Mouse (Mus musculus): ENCODE data around the gene Golga5. TPM values are rescaled to one million over a fixed set of nuclear protein-coding genes. Genes with fewer than 3 reads are reported as not detected.

Golga5 gene
- polyA plus RNA-seq, 1 experiment from 2014 or later = 26.5 TPM

GRCm38 (mm10) chr12:102524760-102525159 lies 55.8 kb downstream of the Golga5 start:
- 0 out of 2 replicates have a peak, but pooled peaks cover 6% of the 10 kb centered on the region for H3K4me1 ChIP-seq (replicated peaks)
- H3K27ac ChIP-seq = no peak overlapping the region
- no peaks in the 10 kb centered on the region for H3K9me3 ChIP-seq
- DNase-seq (ENCODE audit: low spot score) = peak; percentile 33
- no peaks in the 10 kb centered on the region for H3K36me3 ChIP-seq
- no peak overlapping the region for H3K4me3 ChIP-seq
- H3K27me3 ChIP-seq (ENCODE audit: insufficient read depth, poor library complexity, severe bottlenecking) = no peaks in the 10 kb centered on the region; the same call in 1 of the 2 replicates
- WGBS = 26% methylated on average over 6 of the region's 6 CpGs

DNA sequence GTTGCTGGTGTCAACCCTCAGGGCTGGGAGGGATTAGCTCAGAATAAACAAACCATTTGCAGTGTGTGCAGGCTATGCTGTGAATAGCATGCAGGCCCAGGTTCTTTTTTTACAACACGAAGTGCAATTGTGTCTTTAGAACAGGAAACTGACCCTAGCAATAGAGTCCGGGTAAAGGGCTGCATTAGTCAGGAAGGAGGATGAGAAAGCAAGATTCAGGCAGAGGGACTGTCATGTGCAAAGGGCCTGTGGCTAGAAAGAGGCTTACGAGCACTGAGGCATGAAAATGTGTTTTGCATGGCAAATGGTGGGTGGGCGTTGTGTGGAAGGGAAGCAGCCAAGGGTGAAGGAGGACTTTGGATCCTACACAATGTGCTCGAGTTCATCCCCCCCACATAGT lies 59.1 kb downstream of the Golga5 start:
- Histone ChIP-seq H3K27me3 (ENCODE audit: insufficient read depth, poor library complexity, severe bottlenecking) (no peaks in the 10 kb centered on the region; the same call in 1 of the 2 replicates), H3K27ac (no peak overlapping the region), H3K4me1 (replicated peaks) (no peaks in the 10 kb centered on the region), H3K9me3 (no peaks in the 10 kb centered on the region), H3K36me3 (no peaks in the 10 kb centered on the region), H3K4me3 (no peak overlapping the region)
- no peak for DNase-seq (ENCODE audit: low spot score)
- 75% methylated on average over 5 of the region's 5 CpGs for WGBS

- no peaks in the 10 kb centered on the region for H3K36me3 ChIP-seq
- H3K4me1 ChIP-seq (replicated peaks) = no peaks in the 10 kb centered on the region
- H3K9me3 ChIP-seq = no peaks in the 10 kb centered on the region
- no peak overlapping the region for H3K27ac ChIP-seq
- 74% methylated on average over 1 of the region's 1 CpGs for WGBS
- no peak for DNase-seq (ENCODE audit: low spot score)
- H3K27me3 ChIP-seq (ENCODE audit: insufficient read depth, poor library complexity, severe bottlenecking) = no peaks in the 10 kb centered on the region
- H3K4me3 ChIP-seq = no peak overlapping the region
Observed at GRCm38 (mm10) chr12:102535796-102536195, 66.9 kb downstream of the Golga5 start.

DNA sequence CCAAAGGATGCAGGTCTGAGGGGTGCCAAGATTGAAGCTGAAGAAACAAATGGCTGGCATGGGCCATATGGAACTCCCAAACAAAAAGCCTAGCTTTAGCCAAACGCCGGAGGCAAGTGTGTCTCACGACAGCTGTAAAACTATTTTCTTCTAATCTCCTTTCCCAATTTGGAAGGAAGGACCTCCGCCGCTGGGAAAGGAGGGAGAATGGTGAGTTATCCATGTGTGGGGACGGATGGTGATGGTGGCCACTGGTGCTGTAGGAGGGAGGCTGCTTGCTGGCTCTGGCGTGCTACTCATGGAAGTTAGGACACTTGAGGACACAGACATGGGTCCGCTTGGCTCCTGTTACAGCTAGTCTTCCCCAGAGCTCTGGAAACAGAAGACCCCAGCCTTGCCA lies 71.3 kb downstream of the Golga5 start:
- no peaks in the 10 kb centered on the region for H3K4me1 ChIP-seq (replicated peaks)
- H3K4me3 ChIP-seq = no peak overlapping the region
- H3K27ac ChIP-seq = no peak overlapping the region
- no peaks in the 10 kb centered on the region for H3K27me3 ChIP-seq (ENCODE audit: insufficient read depth, poor library complexity, severe bottlenecking)
- WGBS = 79% methylated on average over 8 of the region's 8 CpGs
- H3K9me3 ChIP-seq = no peaks in the 10 kb centered on the region
- H3K36me3 ChIP-seq = no peaks in the 10 kb centered on the region
- DNase-seq (ENCODE audit: low spot score) = no peak

- Histone ChIP-seq H3K27ac (no peak overlapping the region), H3K27me3 (ENCODE audit: insufficient read depth, poor library complexity, severe bottlenecking) (no peaks in the 10 kb centered on the region), H3K4me1 (replicated peaks) (no peaks in the 10 kb centered on the region), H3K36me3 (no peaks in the 10 kb centered on the region), H3K4me3 (no peak overlapping the region), H3K9me3 (no peaks in the 10 kb centered on the region)
- WGBS = 96% methylated on average over 7 of the region's 7 CpGs
- DNase-seq (ENCODE audit: low spot score) = no peak
Observed at GRCm38 (mm10) chr12:102541168-102541567, 72.2 kb downstream of the Golga5 start.

DNA sequence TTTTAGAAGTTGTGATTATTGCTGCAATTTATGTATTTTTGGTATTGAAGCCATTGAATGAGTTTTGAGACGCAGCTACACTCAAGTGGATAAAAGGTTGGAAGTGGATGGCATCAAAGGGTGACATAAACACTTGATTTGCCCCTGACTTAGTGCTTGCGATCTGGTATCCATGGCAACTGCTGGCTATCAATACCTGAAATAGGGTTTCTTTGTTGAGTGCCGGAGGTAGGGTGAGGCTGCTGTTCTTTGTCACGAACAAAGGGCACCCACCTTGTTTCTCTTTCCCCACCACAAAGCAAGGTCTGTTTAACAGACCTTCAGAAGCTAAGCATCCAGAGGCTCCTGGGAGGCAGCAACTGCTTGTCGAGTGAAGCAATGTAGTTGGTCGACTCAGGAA lies 76.2 kb downstream of the Golga5 start:
- Histone ChIP-seq H3K4me1 (replicated peaks) (no peaks in the 10 kb centered on the region), H3K4me3 (no peak overlapping the region), H3K9me3 (no peaks in the 10 kb centered on the region), H3K27me3 (ENCODE audit: insufficient read depth, poor library complexity, severe bottlenecking) (no peaks in the 10 kb centered on the region), H3K27ac (no peak overlapping the region), H3K36me3 (no peaks in the 10 kb centered on the region)
- DNase-seq (ENCODE audit: low spot score) = no peak
- WGBS = 68% methylated on average over 6 of the region's 6 CpGs

Other genes starting within 250 kb of the Golga5 start
- gene Rin3, start 186.1 kb upstream of the Golga5 start, polyA plus RNA-seq (2016; fragmentation: Nextera tagmentation; extraction: Ambion mirVana) = 5.1 TPM in 2 replicates
- gene Lgmn, start 29.3 kb upstream of the Golga5 start, polyA plus RNA-seq (2016; fragmentation: Nextera tagmentation; extraction: Ambion mirVana) = 53.9 and 62.5 TPM in 2 replicates
- 15.6 and 30.1 TPM in 2 replicates for gene Chga, start 85.8 kb downstream of the Golga5 start, polyA plus RNA-seq (2016; fragmentation: Nextera tagmentation; extraction: Ambion mirVana)
- 20.5 and 29.2 TPM in 2 replicates for gene Itpk1, start 235.8 kb downstream of the Golga5 start, polyA plus RNA-seq (2016; fragmentation: Nextera tagmentation; extraction: Ambion mirVana)

All from hindbrain, embryonic 10.5 days (tissue).